Mouse (Mus musculus): Measurements from ENCODE around the gene Polr1e. TPM values are rescaled to one million over a fixed set of nuclear protein-coding genes. Genes with fewer than 3 reads are reported as not detected.

Gene Polr1e
- polyA plus RNA-seq, 1 experiment from 2014 or later = 13.7 TPM

- no peaks in the 10 kb centered on the region for H3K9me3 ChIP-seq (ENCODE audit: control insufficient read depth)
- H3K9ac ChIP-seq (ENCODE audit: low read depth, low read length) = no peak overlapping the region
- no peaks in the 10 kb centered on the region for H3K4me1 ChIP-seq (replicated peaks; ENCODE audit: control insufficient read depth, insufficient read depth, low read length)
- no peaks in the 10 kb centered on the region for H3K27me3 ChIP-seq (replicated peaks; ENCODE audit: control insufficient read depth, insufficient read depth, low read length)
- no peak for TF ChIP-seq CTCF (IDR thresholded peaks at IDR 0.05; ENCODE audit: low read depth)
- no peak overlapping the region for H3K27ac ChIP-seq (ENCODE audit: low read depth, low read length)
- peaks cover 30% of the 10 kb centered on the region; the same call in 1 of the 2 replicates for H3K36me3 ChIP-seq (ENCODE audit: control insufficient read depth, insufficient read depth)
- H3K4me2 ChIP-seq (replicated peaks; ENCODE audit: low read depth) = no peak overlapping the region
- ATAC-seq = no peak
- no peak overlapping the region for H3K4me3 ChIP-seq (ENCODE audit: low read depth, low read length)
- WGBS = 98% methylated on average over 4 of the region's 4 CpGs
Observed at GRCm38 (mm10) chr4:45026459-45026858, 8.1 kb downstream of the Polr1e start.

GRCm38 (mm10) chr4:45032586-45032985 is 14.2 kb downstream of the Polr1e start:
- Histone ChIP-seq H3K9ac (ENCODE audit: low read depth, low read length) (no peak overlapping the region), H3K4me2 (replicated peaks; ENCODE audit: low read depth) (no peak overlapping the region), H3K36me3 (ENCODE audit: control insufficient read depth, insufficient read depth) (peaks cover 38% of the 10 kb centered on the region; the same call in 1 of the 2 replicates), H3K9me3 (ENCODE audit: control insufficient read depth) (no peaks in the 10 kb centered on the region), H3K4me1 (replicated peaks; ENCODE audit: control insufficient read depth, insufficient read depth, low read length) (no peaks in the 10 kb centered on the region), H3K4me3 (ENCODE audit: low read depth, low read length) (no peak overlapping the region), H3K27me3 (replicated peaks; ENCODE audit: control insufficient read depth, insufficient read depth, low read length) (no peaks in the 10 kb centered on the region), H3K27ac (ENCODE audit: low read depth, low read length) (no peak overlapping the region)
- 89% methylated on average over 9 of the region's 9 CpGs for WGBS
- ATAC-seq = no peak
- no peak for TF ChIP-seq CTCF (IDR thresholded peaks at IDR 0.05; ENCODE audit: low read depth)

- ATAC-seq = peak; percentile 55
- Histone ChIP-seq H3K4me2 (replicated peaks; ENCODE audit: low read depth) (no peak overlapping the region), H3K27ac (ENCODE audit: low read depth, low read length) (no peak overlapping the region; the same call in 1 of the 2 replicates), H3K4me3 (ENCODE audit: low read depth, low read length) (no peak overlapping the region), H3K9me3 (ENCODE audit: control insufficient read depth) (no peaks in the 10 kb centered on the region), H3K4me1 (replicated peaks; ENCODE audit: control insufficient read depth, insufficient read depth, low read length) (no peaks in the 10 kb centered on the region), H3K36me3 (ENCODE audit: control insufficient read depth, insufficient read depth) (peaks cover 26% of the 10 kb centered on the region; the same call in 1 of the 2 replicates), H3K9ac (ENCODE audit: low read depth, low read length) (no peak overlapping the region), H3K27me3 (replicated peaks; ENCODE audit: control insufficient read depth, insufficient read depth, low read length) (no peaks in the 10 kb centered on the region)
- TF ChIP-seq CTCF (IDR thresholded peaks at IDR 0.05; ENCODE audit: low read depth) = no peak
- 38% methylated on average over 16 of the region's 16 CpGs for WGBS
Observed at GRCm38 (mm10) chr4:45034693-45035628, 16.6 kb downstream of the Polr1e start.

GRCm38 (mm10) chr4:45036048-45036447 is 17.7 kb downstream of the Polr1e start:
- ATAC-seq = no peak
- no peak for TF ChIP-seq CTCF (IDR thresholded peaks at IDR 0.05; ENCODE audit: low read depth)
- Histone ChIP-seq H3K4me1 (replicated peaks; ENCODE audit: control insufficient read depth, insufficient read depth, low read length) (no peaks in the 10 kb centered on the region), H3K27me3 (replicated peaks; ENCODE audit: control insufficient read depth, insufficient read depth, low read length) (no peaks in the 10 kb centered on the region), H3K4me3 (ENCODE audit: low read depth, low read length) (no peak overlapping the region), H3K36me3 (ENCODE audit: control insufficient read depth, insufficient read depth) (peaks cover 25% of the 10 kb centered on the region; the same call in 1 of the 2 replicates), H3K4me2 (replicated peaks; ENCODE audit: low read depth) (no peak overlapping the region), H3K9ac (ENCODE audit: low read depth, low read length) (no peak overlapping the region), H3K9me3 (ENCODE audit: control insufficient read depth) (no peaks in the 10 kb centered on the region), H3K27ac (ENCODE audit: low read depth, low read length) (no peak overlapping the region)
- WGBS = 89% methylated on average over 10 of the region's 10 CpGs

- Histone ChIP-seq H3K36me3 (ENCODE audit: control insufficient read depth, insufficient read depth) (peaks cover 24% of the 10 kb centered on the region; the same call in 1 of the 2 replicates), H3K27me3 (replicated peaks; ENCODE audit: control insufficient read depth, insufficient read depth, low read length) (no peaks in the 10 kb centered on the region), H3K4me3 (ENCODE audit: low read depth, low read length) (no peak overlapping the region), H3K9me3 (ENCODE audit: control insufficient read depth) (no peaks in the 10 kb centered on the region), H3K9ac (ENCODE audit: low read depth, low read length) (no peak overlapping the region), H3K4me1 (replicated peaks; ENCODE audit: control insufficient read depth, insufficient read depth, low read length) (no peaks in the 10 kb centered on the region), H3K4me2 (replicated peaks; ENCODE audit: low read depth) (no peak overlapping the region), H3K27ac (ENCODE audit: low read depth, low read length) (no peak overlapping the region)
- ATAC-seq = no peak
- 92% methylated on average over 5 of the region's 5 CpGs for WGBS
- no peak for TF ChIP-seq CTCF (IDR thresholded peaks at IDR 0.05; ENCODE audit: low read depth)
Observed at GRCm38 (mm10) chr4:45036571-45036970, 18.2 kb downstream of the Polr1e start.

GRCm38 (mm10) chr4:45037455-45038410 is 19.4 kb downstream of the Polr1e start:
- Histone ChIP-seq H3K9ac (ENCODE audit: low read depth, low read length) (no peak overlapping the region), H3K27ac (ENCODE audit: low read depth, low read length) (no peak overlapping the region), H3K27me3 (replicated peaks; ENCODE audit: control insufficient read depth, insufficient read depth, low read length) (no peaks in the 10 kb centered on the region), H3K9me3 (ENCODE audit: control insufficient read depth) (no peaks in the 10 kb centered on the region), H3K4me2 (replicated peaks; ENCODE audit: low read depth) (no peak overlapping the region), H3K4me1 (replicated peaks; ENCODE audit: control insufficient read depth, insufficient read depth, low read length) (no peaks in the 10 kb centered on the region), H3K36me3 (ENCODE audit: control insufficient read depth, insufficient read depth) (peaks cover 13% of the 10 kb centered on the region; the same call in 1 of the 2 replicates), H3K4me3 (ENCODE audit: low read depth, low read length) (no peak overlapping the region)
- ATAC-seq = no peak
- no peak for TF ChIP-seq CTCF (IDR thresholded peaks at IDR 0.05; ENCODE audit: low read depth)
- 92% methylated on average over 13 of the region's 13 CpGs for WGBS

Data from intestine, postnatal 0 days (tissue).